Mouse (Mus musculus) ES-CJ7 (cell line): ENCODE measurements around the gene Drg2.
A peak's percentile ranks its signal among the peaks of the same experiment; 100 is the strongest.

Source experiments
- DNase-seq: peaks from one replicate; pipeline ENCODE4 v3.0.0; 2011; ENCODE audit warnings: low read depth, low spot score

Gene Drg2

DNA sequence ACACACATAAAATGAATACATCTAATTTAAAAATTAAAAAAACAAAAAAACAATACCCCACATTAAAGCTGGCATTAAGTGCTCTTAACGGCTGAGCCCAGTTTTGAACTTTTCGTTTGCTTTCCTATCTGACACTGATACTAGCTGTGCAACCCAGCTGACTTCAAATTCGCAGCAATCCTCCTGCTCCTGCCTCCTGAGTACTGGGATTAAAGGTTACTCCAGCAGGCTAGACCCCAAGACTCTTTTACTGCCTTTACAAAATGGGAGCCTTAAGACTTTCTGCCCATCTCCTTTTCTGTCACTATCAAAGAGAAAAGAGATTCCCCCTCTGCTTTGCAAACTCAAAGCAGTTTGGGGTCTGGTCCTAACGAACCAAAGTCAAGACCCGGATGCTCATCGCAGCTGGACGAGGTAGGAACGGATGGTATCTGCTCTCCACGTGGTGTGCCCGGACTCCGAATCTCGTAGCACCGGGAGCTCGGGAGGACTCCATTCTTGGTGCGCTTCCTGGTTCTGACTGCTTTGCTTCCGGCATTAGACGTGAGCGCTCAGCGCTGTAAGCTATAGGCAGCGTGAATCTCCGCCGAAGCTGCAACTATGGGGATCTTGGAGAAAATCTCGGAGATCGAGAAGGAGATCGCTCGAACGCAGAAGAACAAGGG lies at the start of gene Drg2:
Gene Drg2 (plus strand): TSS at position 512 of the 665 bp plus-strand sequence.
- DNase-seq = peak; percentile 97

DNA sequence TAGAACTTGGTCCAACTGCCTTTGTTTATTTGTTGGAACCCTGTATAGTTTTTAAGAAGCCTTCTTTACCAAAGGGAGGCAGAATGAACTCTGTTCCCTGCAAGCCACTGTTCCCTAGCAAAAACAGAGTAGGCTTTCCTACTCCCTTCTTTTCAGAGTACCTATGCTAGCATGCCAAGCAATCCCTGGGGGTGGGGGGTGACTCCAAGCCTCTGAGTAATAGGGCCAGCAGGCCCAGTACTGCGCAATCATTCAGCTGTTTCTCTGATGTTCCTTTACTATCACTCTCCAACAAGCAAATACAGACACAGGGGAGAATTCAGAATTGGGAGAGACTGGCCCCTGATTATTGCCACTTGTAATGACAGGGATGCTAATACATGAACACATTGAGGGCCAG lies 47.8 kb upstream of the Drg2 start:
- no peak for DNase-seq

DNA sequence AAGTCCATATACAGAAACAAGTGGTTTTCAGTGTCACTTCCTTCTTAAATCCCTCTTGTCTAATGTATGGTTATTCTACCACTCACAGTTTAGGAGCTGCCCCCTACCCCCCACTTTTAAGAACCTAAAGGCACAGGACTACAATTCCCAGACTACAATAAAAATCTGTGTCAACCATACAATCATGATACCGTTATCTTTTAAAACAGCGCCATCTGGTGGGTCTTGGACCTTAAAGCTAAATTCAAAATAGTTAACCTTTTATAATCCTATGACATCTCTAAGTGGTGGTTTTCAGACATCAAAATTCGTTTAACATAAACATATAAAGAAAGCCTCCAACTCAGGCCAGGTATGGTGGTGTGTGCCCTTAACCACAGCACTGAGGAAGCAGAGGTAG lies 42.2 kb upstream of the Drg2 start:
- peak; percentile 64 for DNase-seq

DNA sequence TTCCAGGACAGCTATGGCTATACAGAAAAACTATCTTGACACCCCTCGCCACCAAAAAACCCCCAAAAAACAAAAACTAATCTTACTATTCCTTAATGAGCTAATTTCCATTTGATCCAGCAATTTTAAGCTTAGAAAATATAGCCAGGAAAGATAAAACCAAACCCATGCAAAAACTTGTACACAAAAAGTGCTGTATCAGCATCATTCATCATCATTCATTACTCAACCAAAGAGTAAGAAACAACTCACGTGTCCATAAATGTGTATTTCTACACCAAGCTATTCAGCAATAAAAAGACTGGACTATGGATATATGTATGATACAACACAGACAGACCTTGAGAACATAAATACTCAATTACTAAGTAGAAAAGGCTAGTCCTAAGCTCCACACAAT lies 41.5 kb upstream of the Drg2 start:
- no peak for DNase-seq

DNA sequence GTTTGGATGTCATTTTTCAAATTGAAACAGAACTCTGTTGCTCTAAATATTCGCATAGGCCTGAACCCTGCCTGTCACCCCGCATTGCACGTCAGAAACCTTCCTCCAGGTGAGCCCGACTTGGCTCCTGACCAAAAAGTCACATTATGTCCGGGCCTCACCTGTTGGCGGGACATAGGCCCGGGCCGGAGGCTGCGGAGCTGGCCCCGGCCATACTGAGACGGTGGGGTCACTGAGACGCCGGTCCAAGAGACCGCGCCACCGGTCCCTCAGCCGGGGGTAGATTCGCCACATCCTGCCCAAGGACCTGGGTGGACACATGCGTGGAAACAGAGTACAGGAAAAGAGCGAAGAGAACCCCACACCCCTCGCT lies 37.8 kb upstream of the Drg2 start:
- no peak for DNase-seq

DNA sequence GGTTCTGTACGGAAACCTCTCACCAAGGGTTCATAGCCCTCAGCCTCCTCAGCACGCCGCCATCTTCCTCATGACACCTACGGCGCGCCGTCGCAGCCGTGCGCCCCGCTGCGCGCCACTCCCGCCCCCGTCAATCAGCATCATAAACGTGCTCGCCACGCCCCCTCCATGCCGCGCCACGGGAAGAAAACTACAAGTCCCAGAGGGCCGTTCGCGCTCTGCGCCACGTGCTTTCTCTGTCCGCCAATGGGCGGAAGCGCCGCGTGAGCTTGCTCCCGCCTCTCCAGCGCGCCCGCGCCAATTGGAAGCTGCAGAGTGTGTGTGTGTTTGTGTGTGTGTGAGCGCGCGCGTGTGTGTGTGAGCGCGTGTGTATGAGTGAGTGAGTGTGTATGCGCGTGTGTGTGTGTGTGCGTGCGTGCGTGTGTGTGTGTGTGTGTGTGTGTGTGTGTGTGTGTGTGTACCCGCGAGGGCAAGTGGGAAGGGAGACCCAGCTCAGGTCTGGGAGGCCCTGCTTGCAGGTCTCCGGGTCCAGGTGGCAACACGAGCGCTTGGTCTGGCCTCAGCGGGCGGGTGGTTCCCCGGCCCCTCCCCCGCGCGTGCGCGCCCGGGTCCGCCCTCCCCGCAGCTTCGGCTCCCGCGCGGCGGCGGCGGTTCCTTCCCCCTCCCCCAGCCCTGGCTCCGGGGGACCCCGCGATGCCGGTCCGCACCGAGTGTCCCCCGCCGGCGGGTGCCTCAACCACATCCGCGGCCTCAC lies 37.3 kb upstream of the Drg2 start, which contains the start of gene Gid4:
Gene Gid4 (plus strand): TSS at position 183 of the 754 bp plus-strand sequence.
- peak; percentile 100 for DNase-seq

DNA sequence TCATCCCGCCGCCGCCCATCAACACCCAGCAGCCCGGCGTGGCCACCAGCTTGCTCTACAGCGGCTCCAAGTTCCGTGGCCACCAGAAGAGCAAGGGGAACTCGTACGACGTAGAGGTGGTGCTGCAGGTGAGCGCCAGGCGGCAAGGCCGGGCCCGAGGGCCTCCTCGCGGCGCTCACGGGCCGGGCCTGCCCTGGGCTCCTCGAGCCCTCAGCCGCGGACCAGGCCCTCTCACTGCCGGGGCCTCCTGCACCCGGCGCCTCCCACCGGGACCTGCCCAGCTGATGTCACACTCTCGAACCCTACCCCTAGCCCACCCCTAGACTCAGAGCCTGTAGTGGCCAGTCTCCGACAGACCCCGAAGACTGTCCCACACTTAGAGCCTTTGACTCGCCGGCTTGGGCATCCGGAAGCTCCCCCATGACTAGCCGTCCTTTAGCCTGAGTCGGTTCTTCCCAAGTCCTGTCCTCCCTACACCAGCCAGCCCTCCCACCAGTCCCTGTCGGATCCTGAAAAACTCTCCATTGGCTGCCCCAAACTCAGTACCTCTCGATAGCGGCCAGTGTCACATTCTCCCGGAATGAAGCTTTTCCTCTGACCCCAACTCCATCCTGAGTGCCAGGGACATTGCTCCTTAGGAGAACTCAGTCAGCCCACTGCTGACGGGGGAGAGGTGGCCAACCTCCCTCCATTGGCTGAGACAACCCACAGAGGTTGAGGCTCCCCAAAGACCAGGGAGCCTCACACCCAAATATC lies 36.5 kb upstream of the Drg2 start, which contains the start of gene Atpaf2:
Gene Atpaf2 (minus strand): TSS at position 741 of the 756 bp plus-strand sequence.
- DNase-seq = no peak

DNA sequence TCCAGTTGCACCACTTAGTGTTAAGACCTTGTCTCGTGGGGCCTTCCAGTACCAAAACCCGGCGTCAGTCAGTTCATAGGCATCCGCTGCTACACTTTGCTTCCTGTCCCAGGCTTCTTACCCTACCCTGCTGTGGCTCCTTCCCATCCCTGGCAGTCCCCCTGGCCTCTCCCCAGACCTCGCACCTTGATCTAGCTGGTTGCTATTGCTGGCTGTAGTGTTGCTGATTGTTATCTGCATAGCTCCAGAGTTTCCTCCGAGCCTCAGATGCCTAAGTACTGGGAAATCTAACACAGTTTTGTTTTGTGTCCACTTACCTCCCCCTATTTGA lies 36.0 kb upstream of the Drg2 start:
- DNase-seq = peak; percentile 19

DNA sequence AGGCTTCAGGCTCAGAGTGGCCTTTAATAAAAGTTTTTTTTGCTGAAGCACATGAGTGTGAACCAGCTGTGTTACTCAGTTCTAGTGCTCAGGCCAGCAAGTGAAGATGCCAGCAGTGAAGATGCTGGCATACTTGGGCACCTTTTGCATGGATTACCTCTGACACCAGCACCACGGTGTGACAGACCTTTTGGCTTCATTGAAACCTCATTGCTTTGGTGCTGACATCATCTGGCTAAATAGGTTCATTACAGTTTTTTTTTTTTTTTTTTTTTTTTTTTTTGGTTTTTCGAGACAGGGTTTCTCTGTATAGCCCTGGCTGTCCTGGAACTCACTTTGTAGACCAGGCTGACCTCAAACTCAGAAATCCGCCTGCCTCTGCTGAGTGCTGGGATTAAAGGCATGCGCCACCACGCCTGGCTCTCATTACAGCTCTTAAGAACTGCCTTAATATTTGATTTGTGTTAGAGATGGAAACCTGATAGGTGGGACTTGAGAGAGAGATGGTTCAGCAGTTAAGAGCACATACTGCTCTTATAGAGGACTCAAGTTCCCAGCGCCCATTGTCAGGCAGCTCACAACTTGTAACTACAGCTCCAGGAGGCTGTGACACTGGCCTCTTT lies 32.2 kb upstream of the Drg2 start:
- peak; percentile 43 for DNase-seq

DNA sequence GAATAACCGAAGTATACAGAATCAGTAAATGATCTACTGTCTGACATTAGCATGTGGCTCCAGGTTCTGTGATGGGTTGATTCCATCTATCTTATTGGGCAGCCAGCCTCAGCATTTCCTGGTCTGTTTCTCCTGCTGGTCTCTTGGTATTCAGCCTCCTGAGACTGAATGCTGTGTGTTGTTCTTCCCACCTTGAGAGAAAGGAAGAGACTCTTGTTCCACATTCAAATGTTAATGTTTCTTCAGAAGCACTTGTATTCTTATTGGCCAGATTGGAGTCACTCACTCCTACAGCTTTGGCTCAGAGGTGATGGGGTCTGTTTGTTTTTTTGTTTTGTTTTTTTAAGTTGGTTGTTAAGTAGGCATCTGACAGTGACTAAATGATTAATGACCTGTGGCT lies 31.4 kb upstream of the Drg2 start:
- peak; percentile 83 for DNase-seq

DNA sequence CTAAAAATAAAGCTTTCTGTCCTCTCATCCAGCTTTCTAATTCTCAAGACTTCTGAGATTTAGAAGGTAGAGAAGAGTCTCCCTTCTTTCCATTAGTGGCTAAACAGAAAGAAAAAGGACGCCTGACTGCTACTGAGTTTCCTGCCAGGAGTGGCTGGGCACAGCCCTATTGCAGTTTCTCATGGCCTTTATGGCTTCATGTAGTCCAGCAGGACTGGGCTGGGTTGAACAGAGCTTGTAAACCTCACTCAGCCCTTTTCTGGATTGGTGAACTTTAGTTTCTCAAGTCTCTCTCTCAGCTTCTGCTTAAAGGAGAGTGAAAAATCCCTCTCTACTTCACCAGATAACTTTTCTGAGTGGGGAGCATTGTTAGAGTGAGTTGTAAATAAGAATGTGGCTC lies 28.0 kb upstream of the Drg2 start:
- DNase-seq = no peak

DNA sequence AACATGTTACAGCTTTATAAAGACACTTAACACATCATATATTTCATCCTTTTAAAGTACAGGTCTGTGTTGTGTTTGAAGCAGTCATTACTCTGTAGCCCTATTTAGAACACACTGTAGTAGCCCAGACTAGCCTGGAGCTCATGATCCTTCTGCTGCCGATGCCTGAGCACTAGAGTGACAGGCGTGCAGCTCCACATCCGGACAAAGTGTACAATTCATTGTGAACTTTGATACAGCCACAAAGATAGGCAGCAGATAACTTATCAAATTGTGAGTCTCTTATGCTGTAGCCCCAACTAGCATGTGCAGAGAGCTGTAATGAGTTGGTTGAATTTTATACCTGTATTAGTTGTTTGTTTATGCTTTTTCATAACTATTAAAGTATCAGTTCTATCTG lies 26.8 kb upstream of the Drg2 start:
- DNase-seq = no peak

DNA sequence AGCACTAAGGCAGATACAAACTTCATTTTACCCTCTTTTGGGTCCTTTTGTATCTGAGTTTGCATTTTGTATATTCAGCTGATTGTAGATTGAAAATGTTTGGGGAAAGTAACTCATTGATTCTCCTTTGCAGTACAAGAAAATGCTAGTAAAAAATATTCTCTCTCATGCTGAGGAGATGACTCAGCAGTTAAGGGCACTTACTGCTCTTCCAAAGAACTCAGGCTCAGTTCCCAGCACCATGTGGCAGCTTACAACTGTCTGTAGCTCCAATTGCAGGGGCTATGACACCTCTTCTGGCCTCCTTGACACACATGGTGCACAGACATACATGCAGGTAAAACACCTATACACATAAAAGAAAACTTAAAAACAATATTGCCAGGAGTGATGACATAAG lies 20.9 kb upstream of the Drg2 start:
- DNase-seq = no peak

DNA sequence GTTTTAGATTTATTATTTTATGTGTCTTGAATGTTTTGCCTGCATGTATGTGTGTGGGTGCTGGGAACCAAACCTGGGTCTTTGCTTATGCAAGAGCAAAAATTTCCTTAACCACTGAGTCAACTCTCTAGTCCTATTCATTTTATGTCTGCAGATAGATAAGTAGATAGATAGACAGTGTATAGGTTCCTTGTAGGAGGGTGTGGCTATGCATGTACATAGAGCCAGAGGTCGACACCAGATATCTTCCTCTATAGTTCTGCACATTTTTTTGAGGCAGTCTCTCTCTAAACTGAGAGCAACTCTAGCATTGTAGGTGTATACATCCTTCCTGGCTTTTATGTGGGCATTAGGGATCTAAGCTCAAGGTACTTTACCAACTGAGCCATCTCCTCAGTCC lies 19.3 kb upstream of the Drg2 start:
- no peak for DNase-seq

DNA sequence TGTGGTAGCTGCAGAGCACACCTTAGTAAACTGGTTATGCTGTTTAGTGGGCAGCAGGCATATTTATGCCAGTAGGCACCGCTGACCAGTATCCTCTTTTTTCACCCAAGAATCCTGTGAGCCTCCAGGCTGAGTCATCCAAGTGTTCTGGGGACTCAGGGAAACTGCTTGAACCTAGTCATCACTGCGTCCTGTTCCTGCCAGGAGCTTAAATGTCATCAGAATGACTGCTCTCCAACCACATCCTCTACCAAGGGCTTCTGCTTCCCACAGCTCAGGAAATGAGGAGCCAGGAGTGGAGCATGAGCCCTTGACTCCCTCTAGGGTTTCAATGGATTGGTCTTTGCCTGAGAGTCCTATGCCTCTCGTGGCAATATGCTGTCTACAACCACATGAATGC lies 17.8 kb upstream of the Drg2 start:
- no peak for DNase-seq

DNA sequence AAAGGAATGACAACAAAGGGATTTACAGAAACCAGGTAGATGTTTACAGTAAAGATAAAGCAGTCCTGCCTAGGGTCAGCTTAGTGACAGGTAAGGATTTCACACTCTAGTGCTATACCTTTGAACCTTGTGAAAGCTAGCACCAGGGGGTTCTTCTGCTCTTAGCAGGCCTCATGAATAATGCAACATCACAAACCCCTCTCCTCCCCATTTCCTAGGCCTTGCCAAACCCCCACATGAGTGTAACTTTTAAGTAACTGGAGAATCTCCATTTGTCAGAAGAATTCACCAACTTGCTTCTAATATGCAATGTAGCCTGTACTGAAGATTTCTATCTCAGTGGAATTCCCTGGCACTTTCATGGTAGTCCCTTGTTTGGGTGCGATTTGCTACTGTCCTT lies 14.8 kb upstream of the Drg2 start:
- peak; percentile 74 for DNase-seq

DNA sequence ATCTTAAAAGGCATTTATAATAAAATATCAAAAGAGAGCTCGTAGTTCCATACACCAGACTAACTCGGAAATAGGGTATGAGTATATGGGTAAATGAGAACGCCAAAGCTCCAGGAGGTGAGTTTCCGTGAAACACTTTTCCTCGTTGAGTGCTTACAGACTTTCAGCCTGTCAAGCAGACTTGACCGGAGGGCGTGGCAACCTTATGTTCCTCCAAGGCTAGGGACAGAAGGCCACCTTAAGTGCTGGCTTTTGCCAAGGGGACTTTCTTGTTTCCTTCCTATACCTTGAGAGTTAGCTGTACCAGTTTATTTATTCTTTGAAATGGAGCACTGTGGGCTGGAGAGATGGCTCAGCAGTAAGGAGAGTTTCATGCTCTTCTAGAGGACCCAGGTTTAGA lies 14.2 kb upstream of the Drg2 start:
- DNase-seq = peak; percentile 82

DNA sequence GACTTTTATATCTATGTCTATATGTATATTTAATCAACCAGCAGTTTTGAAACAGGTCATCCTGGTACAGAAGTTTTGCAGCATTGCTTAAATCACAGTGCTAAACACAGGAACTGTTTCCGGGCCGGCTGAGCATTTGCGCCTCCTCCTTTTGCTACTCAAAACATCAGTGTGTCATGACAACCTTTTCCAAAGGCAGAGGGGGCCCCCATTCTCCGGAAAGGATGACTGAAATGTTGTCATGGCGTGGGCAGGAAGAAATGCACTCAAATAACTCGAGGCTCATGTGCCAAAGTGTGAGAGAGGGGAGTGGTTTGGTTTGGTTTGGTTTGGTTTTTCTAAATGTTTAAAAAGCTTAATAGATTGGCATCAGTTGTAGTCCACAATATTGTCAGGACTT lies 11.5 kb upstream of the Drg2 start:
- no peak for DNase-seq

DNA sequence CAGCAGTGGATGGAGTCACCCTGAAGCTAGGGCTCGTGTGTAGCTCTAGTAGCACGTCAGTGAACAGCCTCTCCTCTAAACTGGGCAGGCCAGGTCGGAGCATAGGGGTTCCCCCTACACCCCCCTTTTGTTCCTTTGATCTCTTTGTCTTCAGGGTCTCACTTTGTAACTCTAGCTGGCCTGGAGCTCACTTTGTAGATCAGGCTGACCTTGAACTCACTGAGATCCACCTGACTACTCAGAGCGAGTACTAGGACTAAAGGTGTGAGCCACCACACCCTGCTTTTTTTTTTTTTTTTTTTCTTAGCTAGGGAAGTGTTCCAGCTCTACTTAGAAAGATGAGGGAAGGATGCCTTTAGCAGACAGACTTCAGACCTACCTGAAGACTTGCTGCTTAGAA lies 10.4 kb upstream of the Drg2 start:
- peak; percentile 80 for DNase-seq

DNA sequence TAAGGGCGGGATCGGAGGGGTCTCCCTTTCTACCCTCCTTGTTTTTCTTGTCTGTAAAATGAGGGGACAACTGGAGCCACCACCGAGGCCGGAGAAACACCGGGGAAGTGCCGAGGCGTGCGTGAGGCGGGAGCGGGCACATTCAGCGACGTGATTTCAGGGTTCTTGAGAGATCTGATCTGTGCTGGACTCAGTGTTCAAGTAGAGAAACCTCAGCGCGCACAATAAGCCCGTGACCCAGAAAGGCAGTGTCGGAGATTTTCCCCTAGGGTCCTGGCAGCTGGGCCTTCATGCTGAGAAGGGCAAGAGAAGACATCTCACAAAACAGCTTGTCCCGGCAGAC lies 325 bp downstream of the Drg2 start:
- DNase-seq = no peak

DNA sequence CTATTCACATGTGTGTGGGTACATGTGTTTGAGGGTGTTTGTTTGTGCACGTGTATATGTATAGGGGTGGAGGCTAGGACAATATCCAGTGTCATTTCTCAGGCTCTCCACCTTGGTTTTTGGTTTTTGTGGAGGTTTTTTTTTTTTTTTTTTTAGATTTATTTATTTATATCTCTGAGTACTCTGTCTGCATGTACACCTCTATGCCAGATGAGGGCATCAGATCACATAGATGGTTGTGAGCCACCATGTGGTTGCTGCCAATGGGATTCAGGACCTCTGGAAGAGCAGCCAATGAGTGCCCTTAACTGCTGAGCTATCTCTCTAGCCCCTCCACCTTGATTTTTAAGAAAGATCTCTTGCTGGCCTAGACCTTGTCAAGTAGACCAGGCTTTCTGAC lies 3.6 kb downstream of the Drg2 start:
- DNase-seq = peak; percentile 55

DNA sequence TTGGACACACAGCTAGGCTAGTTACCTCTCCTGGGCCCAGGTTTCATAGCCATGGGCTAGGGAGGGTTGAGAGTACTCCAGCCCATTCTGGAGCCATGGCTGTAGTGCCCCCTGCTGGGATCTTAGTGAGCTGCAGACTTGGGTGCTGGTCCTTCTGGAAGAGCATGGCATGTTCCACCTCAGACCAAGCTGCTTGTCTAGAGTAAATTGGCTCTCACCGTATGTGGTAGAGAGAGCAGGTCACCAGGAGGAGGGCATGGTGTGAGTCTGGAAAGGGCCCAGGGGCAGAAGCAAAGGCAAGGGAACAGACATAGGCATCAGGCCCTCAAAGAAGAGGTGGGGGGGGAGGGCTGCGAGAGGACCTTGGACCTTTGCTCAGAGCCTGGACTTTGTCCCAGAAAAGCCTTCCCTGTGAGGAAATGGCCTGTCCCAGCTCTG lies 11.6 kb downstream of the Drg2 start:
- DNase-seq = peak; percentile 71
